Mouse (Mus musculus): ENCODE results near the gene Agap2.

DNA sequence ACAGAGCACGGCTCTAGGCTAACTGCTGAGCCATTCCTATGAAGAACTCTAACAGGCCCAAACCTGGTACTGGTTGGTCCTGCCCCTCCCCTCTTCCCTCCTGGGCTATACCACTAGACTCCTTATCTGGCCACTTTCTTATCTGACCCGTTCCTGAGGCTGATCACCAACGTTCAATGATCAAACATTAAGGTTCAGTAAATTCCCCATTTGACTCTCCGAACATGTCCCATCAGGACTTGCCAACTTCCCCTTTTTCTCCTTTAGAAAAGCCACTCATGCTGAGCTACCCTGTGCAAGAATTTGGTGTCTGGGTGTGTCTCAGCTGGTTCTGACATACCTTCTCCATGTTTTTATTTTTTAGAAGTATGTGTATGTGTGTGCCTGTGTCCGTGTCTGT, 51.5 kb downstream of the Agap2 start:
- TF ChIP-seq EP300 (IDR thresholded peaks at IDR 0.05): no peak
- TF ChIP-seq CTCF (IDR thresholded peaks at IDR 0.05): no peak

Data from lung, postnatal 0 days (tissue).